Mouse (Mus musculus) spleen, adult 18-20 months (tissue): Measurements from ENCODE around the gene Nfe2l3.
"Not testable (repeated sequence)": the region's sequence is repeated elsewhere in the genome, so short reads cannot be mapped to it uniquely, and the experiment has no call there.

ENCODE experiments used
- DNase-seq, 2 experiments: peaks; one replicate each; pipeline ENCODE4 v3.0.0; 2022; ENCODE audit warnings: mixed read lengths in 2 of 2

Nfe2l3 gene

GRCm38 (mm10) chr6:51432535-51433397 is at the start of gene Nfe2l3:
Gene Nfe2l3 (plus strand): TSS chr6:51432670.
- peak; percentile 42 to 52 for DNase-seq

GRCm38 (mm10) chr6:51383769-51384755 is 48.4 kb upstream of the Nfe2l3 start:
- peak; percentile 37 to 78 for DNase-seq

GRCm38 (mm10) chr6:51390505-51390904 is 42.0 kb upstream of the Nfe2l3 start:
- no peak for DNase-seq

GRCm38 (mm10) chr6:51391816-51392490 is 40.5 kb upstream of the Nfe2l3 start:
- no peak for DNase-seq

- DNase-seq: no peak
These were observed 38.9 kb upstream of the Nfe2l3 start for GRCm38 (mm10) chr6:51393341-51394128.

- DNase-seq: not testable (repeated sequence)
These were observed 38.1 kb upstream of the Nfe2l3 start for GRCm38 (mm10) chr6:51394367-51394766.

- DNase-seq: not testable (repeated sequence)
These were observed 37.5 kb upstream of the Nfe2l3 start for GRCm38 (mm10) chr6:51394963-51395362.

GRCm38 (mm10) chr6:51395486-51395885 is 37.0 kb upstream of the Nfe2l3 start:
- no peak for DNase-seq

GRCm38 (mm10) chr6:51399113-51399518 is 33.4 kb upstream of the Nfe2l3 start:
- no peak for DNase-seq

GRCm38 (mm10) chr6:51401294-51401693 is 31.2 kb upstream of the Nfe2l3 start:
- DNase-seq: no peak

- no peak for DNase-seq
These were observed 28.9 kb upstream of the Nfe2l3 start for GRCm38 (mm10) chr6:51403598-51403997.

- DNase-seq: no peak
These were observed 28.0 kb upstream of the Nfe2l3 start for GRCm38 (mm10) chr6:51404502-51404901.

- DNase-seq: no peak
These were observed 16.0 kb upstream of the Nfe2l3 start for GRCm38 (mm10) chr6:51416433-51416832.

- DNase-seq: no peak
These were observed 15.0 kb upstream of the Nfe2l3 start for GRCm38 (mm10) chr6:51417306-51417936.

GRCm38 (mm10) chr6:51423466-51424122 is 8.9 kb upstream of the Nfe2l3 start:
- DNase-seq: no peak

- no peak for DNase-seq
These were observed 7.9 kb upstream of the Nfe2l3 start for GRCm38 (mm10) chr6:51424537-51424936.

GRCm38 (mm10) chr6:51434270-51434669 is 1.8 kb downstream of the Nfe2l3 start:
- DNase-seq: no peak

- no peak for DNase-seq
These were observed 5.2 kb downstream of the Nfe2l3 start for GRCm38 (mm10) chr6:51437665-51438064.

- DNase-seq: no peak
These were observed 6.4 kb downstream of the Nfe2l3 start for GRCm38 (mm10) chr6:51438826-51439330.

GRCm38 (mm10) chr6:51442191-51442835 is 9.8 kb downstream of the Nfe2l3 start:
- DNase-seq: no peak
